Mouse (Mus musculus) induced T-regulatory cell, adult 2 months (primary cell): ENCODE data around the gene Plod2.

ENCODE experiments used
- DNase-seq: peaks from one replicate; pipeline ENCODE4 v3.0.0-alpha.2; 2012; ENCODE audit warnings: low read depth

Gene Plod2

GRCm38 (mm10) chr9:92599940-92600538 lies 58.0 kb downstream of the Plod2 start:
- DNase-seq, result no peak

DNA sequence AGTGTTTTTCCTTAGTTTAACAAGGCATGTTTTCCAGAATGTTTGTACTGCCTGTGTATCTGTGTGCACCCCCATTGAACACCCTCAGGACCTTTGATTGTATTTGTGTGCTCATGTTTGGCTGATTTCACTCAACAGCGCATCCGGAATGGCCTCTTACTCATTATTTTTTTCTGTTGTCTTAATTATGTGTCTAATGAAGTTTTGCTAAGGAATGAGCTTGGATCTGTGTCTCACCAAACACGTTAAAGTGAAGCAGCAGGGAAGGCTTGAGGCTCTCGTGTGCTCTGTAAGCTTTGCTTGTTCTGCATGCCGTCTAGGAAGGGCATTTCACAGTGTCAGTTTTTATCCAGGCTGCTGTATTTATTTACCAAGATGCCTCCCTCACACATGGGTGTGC lies 59.5 kb downstream of the Plod2 start:
- no peak for DNase-seq

- DNase-seq, result no peak
These were observed 61.5 kb downstream of the Plod2 start for GRCm38 (mm10) chr9:92603541-92603940.

DNA sequence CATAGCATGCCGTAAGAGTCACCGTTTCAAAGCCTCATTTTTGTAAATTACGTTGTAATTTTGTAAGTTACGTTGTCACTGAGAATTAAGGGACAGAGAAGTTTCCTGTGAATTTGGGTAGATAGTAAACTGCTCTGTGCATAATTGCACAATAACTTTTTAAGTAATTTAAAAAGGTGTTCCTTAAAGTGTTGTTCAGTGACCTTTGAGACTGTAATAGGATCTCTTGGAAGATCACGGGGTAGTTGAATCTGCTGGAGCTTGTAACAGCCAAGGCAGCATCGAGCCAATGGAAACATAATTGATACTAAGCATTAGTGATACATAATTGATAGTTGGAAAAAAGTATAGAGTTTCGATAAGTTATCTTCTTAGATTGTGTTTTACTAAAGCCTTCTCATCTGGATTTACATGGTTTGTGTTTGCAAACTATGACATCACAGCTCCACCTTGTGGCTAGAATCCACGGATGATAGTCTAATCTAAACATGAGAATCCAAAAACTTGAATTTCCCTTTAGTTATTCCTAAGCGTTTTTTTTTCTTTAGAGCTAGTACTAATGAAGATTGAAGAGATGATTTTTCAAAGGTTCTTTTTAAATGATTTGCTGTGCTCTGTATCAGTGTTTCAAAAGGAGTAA lies 68.7 kb downstream of the Plod2 start:
- DNase-seq, result peak; percentile 38

GRCm38 (mm10) chr9:92612641-92613040 lies 70.6 kb downstream of the Plod2 start:
- DNase-seq, result no peak

DNA sequence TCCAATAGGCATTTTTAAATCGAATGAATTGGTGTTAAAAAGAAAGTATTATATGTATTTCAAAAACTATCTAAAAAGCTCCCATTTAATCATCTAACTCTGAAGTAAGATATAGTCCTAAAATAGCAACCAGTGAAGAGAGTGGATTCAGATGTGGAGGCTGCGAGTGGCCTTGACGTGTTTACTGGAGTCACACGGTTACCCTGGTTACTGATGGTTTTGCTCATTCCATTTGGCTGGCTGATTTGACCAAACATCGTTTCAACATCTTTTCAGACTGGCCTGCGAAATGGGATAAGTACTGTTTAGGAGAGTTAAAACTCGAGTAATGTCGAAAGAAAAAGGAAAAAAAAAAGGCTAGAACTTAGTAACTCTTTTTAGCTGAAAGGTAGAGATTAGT lies 71.2 kb downstream of the Plod2 start:
- no peak for DNase-seq

GRCm38 (mm10) chr9:92616418-92616817 lies 74.4 kb downstream of the Plod2 start:
- DNase-seq, result no peak

DNA sequence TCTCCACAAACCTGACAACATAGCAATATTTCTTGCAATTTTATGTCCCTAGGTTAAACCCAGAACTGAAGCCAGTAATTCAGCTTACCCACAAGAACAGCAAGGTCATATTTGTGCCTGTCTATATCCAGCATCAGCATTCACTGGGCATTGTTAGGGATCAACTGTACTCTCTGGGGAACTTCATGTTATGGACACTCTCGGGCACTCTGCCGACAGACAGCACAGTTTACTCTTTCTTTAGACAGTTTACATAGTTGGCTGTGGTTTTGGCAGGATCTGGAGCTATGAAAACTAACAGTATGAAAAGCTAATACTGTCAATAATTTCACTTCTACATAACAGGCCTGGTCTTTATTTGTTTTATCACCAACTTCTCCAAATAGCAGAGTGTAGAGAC lies 75.4 kb downstream of the Plod2 start:
- DNase-seq, result no peak

DNA sequence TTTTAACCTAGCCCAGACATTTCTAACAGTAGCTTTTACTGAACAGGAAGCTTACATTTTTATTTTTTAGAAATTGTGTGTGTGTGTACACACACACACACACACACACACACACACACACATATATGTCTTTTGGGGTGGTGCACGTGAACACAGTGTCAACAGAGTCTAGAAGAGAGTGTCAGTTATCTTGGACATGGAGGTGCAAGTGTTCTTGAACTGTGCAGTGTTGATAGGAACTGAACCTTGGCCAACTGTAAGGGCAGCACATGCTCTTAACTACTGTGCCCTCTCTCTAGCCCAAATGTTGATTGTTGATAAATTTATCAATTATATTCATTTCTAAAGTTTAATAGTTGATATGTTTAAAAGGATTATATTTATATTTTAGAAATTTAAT lies 78.1 kb downstream of the Plod2 start:
- DNase-seq, result no peak

DNA sequence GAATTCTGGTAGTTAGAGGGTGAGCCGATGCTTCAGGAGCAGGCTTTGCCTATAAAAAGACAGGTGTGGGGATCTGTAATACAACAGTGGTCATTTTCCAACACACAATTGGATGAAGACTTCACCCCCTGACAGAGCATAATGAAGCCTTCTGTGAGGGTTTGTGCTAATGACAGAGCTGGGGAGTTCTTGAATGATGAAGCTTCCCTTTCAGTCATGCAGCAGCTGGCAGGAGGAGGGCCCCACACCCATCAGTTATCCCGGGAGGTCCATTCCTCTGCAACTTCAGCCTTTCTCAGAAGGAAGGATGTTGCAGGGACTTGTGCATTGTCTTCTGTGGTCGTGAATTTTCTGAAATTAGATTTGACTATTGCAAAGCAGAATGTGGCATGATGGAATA lies 79.2 kb downstream of the Plod2 start:
- DNase-seq, result no peak

GRCm38 (mm10) chr9:92621878-92622282 lies 79.9 kb downstream of the Plod2 start:
- no peak for DNase-seq

DNA sequence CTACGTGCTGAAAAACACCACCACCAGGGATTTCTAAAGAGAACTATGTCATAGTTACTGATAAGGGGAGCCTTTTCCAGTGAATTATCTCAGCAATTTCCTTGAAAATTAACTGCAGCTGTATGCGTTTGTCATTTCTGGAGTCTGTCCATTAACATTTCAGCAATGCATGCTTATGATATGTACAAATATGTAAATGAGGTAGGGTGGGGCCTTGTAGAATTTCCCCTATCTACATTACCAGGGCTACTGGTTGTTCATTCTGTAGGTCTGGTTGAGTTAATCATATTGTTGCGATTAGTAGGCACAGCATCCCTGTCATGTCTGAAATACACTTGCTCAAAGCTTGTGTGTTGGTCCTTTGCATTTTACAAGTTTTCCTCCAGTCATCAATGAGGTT lies 92.8 kb downstream of the Plod2 start:
- no peak for DNase-seq

GRCm38 (mm10) chr9:92639200-92639897 lies 97.3 kb downstream of the Plod2 start:
- no peak for DNase-seq

GRCm38 (mm10) chr9:92641717-92642116 lies 99.7 kb downstream of the Plod2 start:
- DNase-seq, result no peak
